Mouse (Mus musculus): ENCODE data around the gene Lrrk1.

- no peak for TF ChIP-seq HCFC1 (IDR thresholded peaks at IDR 0.05; ENCODE audit: low read depth, low read length)
- TF ChIP-seq POLR2A (IDR thresholded peaks at IDR 0.05; ENCODE audit: low read depth, low read length): no peak
- TF ChIP-seq CTCF (conservative IDR thresholded peaks at IDR 0.05 in 1 of 2, IDR thresholded peaks at IDR 0.05 in 1 of 2; ENCODE audit: low read depth in 2 of 2, low read length in 2 of 2): no peak
These were observed 200.4 kb downstream of the Lrrk1 start for GRCm38 (mm10) chr7:66187581-66188231.

All from CH12.LX (cell line).